Mouse (Mus musculus) frontal cortex, postnatal 25 days (tissue): ENCODE data around the gene Ror1.

Experiments
- DNase-seq, 2 experiments: peaks; one replicate each; pipeline ENCODE4 v3.0.0; 2022; ENCODE audit warnings: low spot score in 2 of 2

The Ror1 gene

GRCm38 (mm10) chr4:100252646-100253045 is 157.1 kb downstream of the Ror1 start:
- DNase-seq, result no peak

GRCm38 (mm10) chr4:100253401-100253800 is 157.8 kb downstream of the Ror1 start:
- no peak for DNase-seq

- no peak for DNase-seq
These were observed 158.2 kb downstream of the Ror1 start for GRCm38 (mm10) chr4:100253831-100254230.

- DNase-seq, result no peak
These were observed 162.9 kb downstream of the Ror1 start for GRCm38 (mm10) chr4:100258462-100258861.

- no peak for DNase-seq
These were observed 168.3 kb downstream of the Ror1 start for GRCm38 (mm10) chr4:100263917-100264316.

GRCm38 (mm10) chr4:100271059-100271735 is 175.6 kb downstream of the Ror1 start:
- DNase-seq, result no peak

- DNase-seq, result no peak
These were observed 176.1 kb downstream of the Ror1 start for GRCm38 (mm10) chr4:100271736-100272127.

GRCm38 (mm10) chr4:100273356-100273755 is 177.8 kb downstream of the Ror1 start:
- DNase-seq, result no peak

- no peak for DNase-seq
These were observed 178.4 kb downstream of the Ror1 start for GRCm38 (mm10) chr4:100273807-100274480.

GRCm38 (mm10) chr4:100276482-100276881 is 180.9 kb downstream of the Ror1 start:
- no peak for DNase-seq

- DNase-seq, result no peak
These were observed 181.4 kb downstream of the Ror1 start for GRCm38 (mm10) chr4:100276970-100277369.

- no peak for DNase-seq
These were observed 187.7 kb downstream of the Ror1 start for GRCm38 (mm10) chr4:100283171-100283880.

- no peak for DNase-seq
These were observed 188.9 kb downstream of the Ror1 start for GRCm38 (mm10) chr4:100284528-100284927.

- DNase-seq, result no peak
These were observed 190.5 kb downstream of the Ror1 start for GRCm38 (mm10) chr4:100286111-100286541.

- DNase-seq, result no peak
These were observed 191.2 kb downstream of the Ror1 start for GRCm38 (mm10) chr4:100286800-100287199.

GRCm38 (mm10) chr4:100287829-100288228 is 192.2 kb downstream of the Ror1 start:
- DNase-seq, result no peak

GRCm38 (mm10) chr4:100291015-100291651 is 195.5 kb downstream of the Ror1 start:
- no peak for DNase-seq

GRCm38 (mm10) chr4:100297678-100298077 is 202.1 kb downstream of the Ror1 start:
- DNase-seq, result no peak

GRCm38 (mm10) chr4:100298566-100298965 is 203.0 kb downstream of the Ror1 start:
- DNase-seq, result no peak

GRCm38 (mm10) chr4:100300171-100300570 is 204.6 kb downstream of the Ror1 start:
- no peak for DNase-seq

GRCm38 (mm10) chr4:100301423-100301822 is 205.8 kb downstream of the Ror1 start:
- no peak for DNase-seq

GRCm38 (mm10) chr4:100307365-100307764 is 211.8 kb downstream of the Ror1 start:
- no peak for DNase-seq
